Mouse (Mus musculus): ENCODE data around the gene Abca7. TPM values are rescaled to one million over a fixed set of nuclear protein-coding genes. Genes with fewer than 3 reads are reported as not detected.

The Abca7 gene
- total RNA-seq, 2 experiments from 2014 or later: 3.2 to 4.2 TPM

DNA sequence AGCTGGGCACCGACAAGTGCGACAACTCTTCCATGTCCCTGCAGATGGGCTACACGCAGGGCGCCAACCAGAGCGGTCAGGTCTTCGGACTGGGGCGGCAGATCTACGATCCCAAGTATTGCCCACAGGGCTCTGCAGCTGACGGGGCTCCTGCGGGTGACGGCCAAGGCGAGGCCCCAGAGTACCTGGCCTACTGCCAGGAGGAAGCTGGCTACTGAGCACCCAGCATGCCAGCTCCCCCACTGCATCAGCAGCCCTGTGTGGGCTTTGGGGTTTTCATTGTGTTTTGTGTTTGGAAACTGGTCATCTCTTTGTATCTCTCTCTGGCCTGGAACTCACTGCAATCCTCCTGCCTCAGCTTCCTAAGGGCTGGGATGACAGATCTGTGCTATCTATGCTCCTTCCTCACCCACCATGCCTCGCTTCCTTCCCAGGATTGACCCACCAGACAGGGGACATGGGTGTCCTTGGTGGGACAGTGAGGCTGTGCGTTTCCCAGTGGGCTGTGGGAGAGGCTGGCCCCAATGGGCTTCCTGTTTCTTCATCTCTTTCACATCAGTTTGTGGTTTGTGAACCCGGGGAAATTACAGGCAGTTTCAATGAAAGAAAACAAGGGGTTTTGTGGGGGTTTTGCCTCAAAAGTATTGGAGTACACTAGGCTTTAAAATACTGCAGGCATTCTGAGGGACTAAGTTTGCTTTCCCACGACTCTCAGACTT, 1.7 kb upstream of the Abca7 start:
- DNase-seq: no peak

DNA sequence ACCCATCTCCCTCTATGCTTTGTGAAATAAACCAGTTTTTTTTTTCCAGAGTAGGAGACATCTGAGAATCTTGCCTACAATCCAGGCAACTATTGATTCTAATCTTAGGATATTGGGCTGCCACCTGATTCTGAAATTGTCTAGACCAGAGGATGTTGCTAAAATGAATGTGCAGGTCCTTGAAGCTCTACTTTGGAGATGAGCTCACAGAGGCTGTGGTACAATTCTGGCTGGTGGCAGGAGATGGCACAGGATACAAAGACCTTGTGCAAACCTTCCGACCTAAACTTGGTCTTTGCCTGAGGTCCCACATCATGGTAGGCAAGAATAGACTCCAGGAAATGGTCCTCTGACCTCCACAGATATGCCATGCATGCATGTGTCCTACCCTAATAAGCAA, 658 bp upstream of the Abca7 start:
- no peak for DNase-seq

GRCm38 (mm10) chr10:79997034-79997760, 903 bp downstream of the Abca7 start:
- peak; percentile 54 for DNase-seq

DNA sequence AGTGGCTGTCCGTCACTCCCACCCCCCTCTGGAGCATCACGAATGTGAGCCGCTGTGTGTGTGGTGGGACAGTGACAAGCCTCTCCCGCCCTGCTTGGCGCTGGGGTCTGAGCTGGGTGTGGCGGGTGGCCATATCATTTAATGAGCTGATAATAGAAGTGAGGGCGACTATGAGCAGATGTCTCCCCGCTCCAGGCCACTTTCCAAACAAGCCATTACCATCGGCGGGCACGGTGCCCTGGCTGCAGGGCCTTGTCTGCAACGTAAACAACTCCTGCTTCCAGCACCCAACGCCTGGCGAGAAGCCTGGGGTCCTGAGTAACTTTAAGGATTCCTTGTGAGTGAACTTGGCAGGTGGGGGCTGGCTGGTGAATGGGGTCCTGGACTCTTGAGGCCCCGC, 1.5 kb downstream of the Abca7 start:
- DNase-seq: no peak

DNA sequence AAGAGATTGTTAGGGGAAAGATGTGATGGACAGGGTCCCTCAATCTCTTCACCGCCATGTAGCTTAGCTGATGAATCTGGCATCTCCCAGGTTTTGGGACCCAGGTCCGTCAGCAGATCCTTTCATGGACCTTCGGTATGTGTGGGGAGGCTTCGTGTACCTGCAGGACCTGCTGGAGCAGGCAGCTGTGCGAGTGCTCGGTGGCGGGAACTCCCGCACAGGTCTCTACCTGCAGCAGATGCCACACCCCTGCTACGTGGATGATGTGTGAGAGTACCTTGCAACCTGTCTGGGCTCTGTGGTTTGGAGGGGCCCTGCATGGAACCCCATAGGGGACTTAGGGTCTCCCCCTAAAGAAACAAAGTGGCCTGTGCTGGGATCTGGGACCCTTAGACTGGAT, 5.7 kb downstream of the Abca7 start:
- no peak for DNase-seq

- DNase-seq: no peak
Measured at GRCm38 (mm10) chr10:80002829-80003228, 6.5 kb downstream of the Abca7 start.

GRCm38 (mm10) chr10:80003374-80004232, 7.3 kb downstream of the Abca7 start:
- no peak for DNase-seq

- no peak for DNase-seq
Measured at GRCm38 (mm10) chr10:80004233-80004705, 8.0 kb downstream of the Abca7 start.

DNA sequence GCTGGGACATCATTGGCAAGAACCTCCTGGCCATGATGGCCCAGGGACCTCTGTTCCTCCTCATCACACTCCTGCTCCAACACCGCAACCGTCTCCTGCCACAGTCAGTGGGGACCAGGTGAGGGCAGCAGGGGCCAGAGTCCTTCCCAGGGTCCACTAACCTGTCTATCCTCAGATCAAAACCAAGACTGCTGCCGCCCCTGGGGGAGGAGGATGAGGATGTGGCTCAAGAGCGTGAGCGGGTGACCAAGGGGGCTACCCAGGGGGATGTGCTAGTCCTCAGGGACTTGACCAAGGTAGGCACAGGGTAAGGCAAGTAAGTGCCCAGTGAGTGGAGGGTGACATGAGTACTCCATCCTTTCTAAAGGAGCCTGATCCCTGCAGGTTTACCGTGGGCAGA, 15.4 kb downstream of the Abca7 start:
- no peak for DNase-seq

DNA sequence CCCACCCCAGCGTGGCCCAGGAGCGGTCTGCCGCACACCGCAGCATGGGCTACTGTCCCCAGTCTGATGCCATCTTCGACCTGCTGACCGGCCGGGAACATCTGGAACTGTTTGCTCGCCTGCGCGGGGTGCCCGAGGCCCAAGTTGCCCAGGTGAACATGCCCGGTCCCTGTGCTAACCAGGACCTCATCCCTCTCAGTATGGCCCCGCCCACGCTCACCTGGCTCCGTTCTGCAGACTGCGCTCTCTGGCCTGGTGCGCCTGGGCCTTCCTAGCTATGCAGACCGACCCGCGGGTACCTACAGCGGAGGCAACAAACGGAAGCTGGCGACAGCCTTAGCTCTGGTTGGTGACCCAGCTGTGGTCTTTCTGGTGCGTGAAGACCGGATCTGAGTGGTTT, 17.3 kb downstream of the Abca7 start:
- DNase-seq: no peak

DNA sequence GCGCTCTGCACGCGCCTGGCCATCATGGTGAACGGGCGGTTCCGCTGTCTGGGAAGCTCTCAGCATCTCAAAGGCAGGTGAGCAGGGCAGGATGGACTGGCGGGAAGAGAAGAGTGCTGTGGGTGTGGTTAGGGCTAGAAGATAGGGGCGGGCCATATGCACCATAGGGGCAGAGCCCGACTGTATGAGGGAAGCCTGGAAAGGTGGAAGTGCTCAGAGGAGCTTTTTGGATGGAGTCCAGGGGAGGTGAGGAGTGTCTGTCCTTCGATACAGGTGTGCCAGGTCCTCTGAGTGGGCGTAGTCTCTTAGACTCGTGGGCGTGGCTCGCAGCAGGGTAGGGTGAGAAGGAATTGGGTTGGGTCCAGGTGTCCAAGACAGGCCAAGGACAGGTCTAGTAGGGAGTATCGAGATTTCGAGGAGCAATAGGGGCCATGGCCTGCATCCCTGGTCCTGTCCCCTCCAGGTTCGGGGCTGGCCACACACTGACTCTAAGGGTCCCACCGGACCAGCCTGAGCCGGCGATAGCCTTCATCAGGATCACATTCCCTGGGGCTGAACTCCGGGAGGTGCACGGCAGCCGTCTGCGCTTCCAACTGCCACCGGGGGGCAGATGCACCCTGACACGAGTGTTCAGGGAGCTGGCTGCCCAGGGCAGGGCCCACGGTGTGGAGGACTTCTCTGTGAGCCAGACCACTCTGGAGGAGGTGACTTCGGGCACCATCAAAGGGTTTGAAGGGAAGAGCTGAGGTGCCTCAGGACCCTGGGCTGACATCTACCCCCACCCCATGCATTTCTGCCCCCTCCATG, 18.4 kb downstream of the Abca7 start:
- DNase-seq: no peak

DNA sequence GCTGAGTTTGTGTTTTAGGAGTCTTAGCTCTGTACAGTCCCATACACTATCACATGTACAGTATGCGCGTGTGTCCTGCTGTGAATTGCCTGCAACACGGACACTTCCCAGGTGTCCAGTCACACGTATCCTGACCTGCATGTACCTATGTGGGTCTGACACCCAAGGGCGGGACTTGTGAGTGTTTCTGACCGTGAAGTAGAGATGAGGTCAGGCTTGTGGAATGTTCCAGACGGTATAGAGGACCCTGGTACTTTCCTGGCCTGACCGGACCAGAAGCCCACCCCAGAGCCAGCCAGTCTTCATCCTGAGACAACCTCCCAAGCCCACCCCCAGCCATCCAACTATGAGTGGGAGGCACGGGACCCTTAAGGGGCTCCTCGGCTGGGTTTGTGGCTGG, 19.3 kb downstream of the Abca7 start:
- DNase-seq: no peak

DNA sequence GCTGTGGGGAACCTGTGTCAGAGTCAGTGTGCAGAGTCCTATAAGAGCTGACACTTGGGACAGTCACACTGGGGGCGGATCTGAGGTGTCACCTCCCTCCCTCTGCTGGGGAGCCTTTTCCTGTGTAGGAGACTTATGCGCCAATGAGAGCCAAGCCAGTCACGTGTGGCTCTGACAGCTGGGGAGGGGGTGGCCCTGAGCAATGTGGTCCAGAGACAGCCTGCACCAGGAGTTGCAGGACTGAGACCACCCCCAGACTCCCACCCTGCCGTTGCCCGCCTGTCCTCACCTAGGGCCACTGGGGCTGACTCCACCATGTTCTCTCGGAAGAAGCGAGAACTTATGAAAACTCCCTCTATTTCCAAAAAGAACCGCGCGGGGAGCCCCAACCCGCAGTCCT, 20.2 kb downstream of the Abca7 start, which contains the start of gene Arhgap45:
Gene Arhgap45 (plus strand): TSS at position 143 of the 400 bp plus-strand sequence.
- DNase-seq: no peak

- DNase-seq: no peak
Measured at GRCm38 (mm10) chr10:80016931-80017330, 20.6 kb downstream of the Abca7 start.

DNA sequence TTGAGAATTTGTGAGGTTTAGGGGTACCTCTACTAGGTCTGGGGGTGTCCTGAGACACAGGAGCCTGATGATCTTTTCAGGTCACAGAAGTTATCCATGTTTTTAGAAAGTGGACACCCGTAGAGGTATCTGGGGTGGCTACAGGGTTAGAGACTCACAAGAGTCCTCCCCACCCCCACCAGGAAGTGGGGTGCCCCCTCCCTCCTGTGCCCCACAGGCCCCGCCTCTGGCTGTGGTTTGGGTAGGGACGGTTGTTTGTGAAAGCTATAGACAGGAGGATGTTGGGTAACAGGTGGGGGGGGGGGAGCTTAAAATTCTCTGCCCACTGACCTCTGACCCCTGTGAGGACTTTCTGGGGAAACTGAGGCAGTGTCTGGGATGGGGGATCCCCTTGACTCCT, 21.1 kb downstream of the Abca7 start:
- DNase-seq: no peak

DNA sequence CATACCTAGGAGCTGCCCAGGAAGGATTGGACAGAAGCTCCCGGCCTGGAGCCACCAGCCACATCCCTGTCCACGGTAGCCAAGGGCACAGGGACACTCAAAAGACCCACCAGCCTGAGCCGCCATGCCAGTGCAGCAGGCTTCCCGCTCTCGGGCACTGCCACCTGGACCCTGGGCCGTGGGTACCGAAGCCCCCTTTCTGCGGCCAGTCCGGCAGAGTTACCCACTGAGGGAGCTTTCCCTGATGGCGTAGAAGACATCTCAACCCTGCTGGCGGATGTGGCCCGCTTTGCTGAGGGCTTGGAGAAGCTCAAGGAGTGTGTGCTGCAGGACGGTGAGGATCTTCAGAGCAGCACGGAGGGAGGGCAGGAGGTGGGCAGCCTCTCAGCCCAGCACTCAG, 21.5 kb downstream of the Abca7 start:
- DNase-seq: no peak

- no peak for DNase-seq
Measured at GRCm38 (mm10) chr10:80018739-80019297, 22.5 kb downstream of the Abca7 start.

GRCm38 (mm10) chr10:80019471-80020131, 23.3 kb downstream of the Abca7 start:
- DNase-seq: no peak

- no peak for DNase-seq
Measured at GRCm38 (mm10) chr10:80020191-80020590, 23.9 kb downstream of the Abca7 start.

GRCm38 (mm10) chr10:80020603-80021319, 24.5 kb downstream of the Abca7 start:
- no peak for DNase-seq
